In the genomic region with DNA sequence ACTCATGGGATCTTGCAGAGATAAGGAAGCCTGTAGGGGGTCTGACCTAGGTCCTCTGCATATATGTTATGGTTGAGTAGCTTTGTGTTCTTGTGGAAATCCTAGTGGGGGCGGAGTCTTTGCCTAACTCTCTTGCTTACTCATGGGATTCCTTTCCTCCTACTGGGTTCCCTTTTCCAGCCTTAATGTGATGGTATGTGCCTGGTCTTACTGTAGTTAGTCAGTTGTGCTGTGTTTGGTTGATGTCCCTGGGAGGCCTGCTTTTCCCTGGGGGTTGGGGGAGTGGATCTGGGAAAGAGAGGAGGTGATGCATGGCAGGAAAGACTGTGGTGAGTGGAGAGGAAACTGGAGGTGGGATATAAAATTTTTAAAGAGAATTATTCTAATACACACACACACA, we compare ENCODE assay signal across 14 mouse cellular contexts. TPM values are rescaled to one million over a fixed set of nuclear protein-coding genes. Genes with fewer than 3 reads are reported as not detected.
"Had no signal": no experiment of that assay in that cellular context is flagged by ENCODE, and none has a peak within 500 bp of the region (broad histone marks: within the 10 kb centered on the region; RNA-seq: fewer than 3 reads in every experiment).

No protein-coding gene starts in this region.

- H3K9ac ChIP-seq: liver, embryonic 12.5 days; lung, embryonic 15.5 days; neural tube, embryonic 13.5 days had no signal

- H3K4me3 ChIP-seq: layer of hippocampus, adult 2 months; limb, embryonic 10.5 days; liver, embryonic 12.5 days; lung, embryonic 15.5 days; neural tube, embryonic 13.5 days had no signal

- H3K27me3 ChIP-seq: liver, embryonic 12.5 days; lung, embryonic 15.5 days; neural tube, embryonic 13.5 days had no signal

- H3K9me3 ChIP-seq: limb, embryonic 10.5 days; liver, embryonic 12.5 days; lung, embryonic 15.5 days; neural tube, embryonic 13.5 days had no signal

- H3K4me2 ChIP-seq: liver, embryonic 12.5 days; lung, embryonic 15.5 days; neural tube, embryonic 13.5 days had no signal

- H3K27ac ChIP-seq: layer of hippocampus, adult 2 months; limb, embryonic 10.5 days; liver, embryonic 12.5 days; lung, embryonic 15.5 days; neural tube, embryonic 13.5 days had no signal

- H3K36me3 ChIP-seq: limb, embryonic 10.5 days; liver, embryonic 12.5 days; lung, embryonic 15.5 days; neural tube, embryonic 13.5 days had no signal

- DNase-seq: kidney, adult 9 months; kidney, postnatal 10 days; kidney, postnatal 4 days; lung, postnatal 14 days; midbrain, embryonic 14.5 days; retina, postnatal 1 day; right cerebral cortex, postnatal 4 days; spleen, adult 18-20 months had no signal

RNA-seq across cellular contexts. Expression of a gene that starts 32.2 kb away (rescaled TPM):
- total RNA-seq: layer of hippocampus, adult 2 months; monocyte, adult 5-6 weeks had no signal
- polyA plus RNA-seq: liver, embryonic 12.5 days; midbrain, embryonic 14.5 days; neural tube, embryonic 13.5 days had no signal

RNA-seq across cellular contexts. Expression of a gene that starts 57.3 kb away (rescaled TPM):
- total RNA-seq: monocyte, adult 5-6 weeks had no signal
